In genomic region chr3:101378102-101378501, GRCm38 (mm10) we compare ENCODE assay signal across 7 mouse cellular contexts. TPM values are rescaled to one million over a fixed set of nuclear protein-coding genes. Genes with fewer than 3 reads are reported as not detected.
DNase-seq lines count a peak whose midpoint lies in the region; ATAC-seq and TF ChIP-seq lines count a peak whose summit lies in the region.

No protein-coding gene starts in this region.

- H3K79me2 ChIP-seq in myocyte (ENCODE audit: control insufficient read depth, insufficient read depth) = no peaks in the 10 kb centered on the region

- H3K27ac ChIP-seq in ES-E14 (ENCODE audit: insufficient read depth, low read depth, low read length, poor library complexity, severe bottlenecking) = no peak overlapping the region
- peak overlapping the region; percentile 90 for H3K27ac ChIP-seq in heart, embryonic 15.5 days
- peak overlapping the region; percentile 75 for H3K27ac ChIP-seq in liver, embryonic 12.5 days

- no peaks in the 10 kb centered on the region for H3K27me3 ChIP-seq in heart, embryonic 15.5 days
- no peaks in the 10 kb centered on the region; the same call in 1 of the 2 replicates for H3K27me3 ChIP-seq in liver, embryonic 12.5 days (replicated peaks)
- H3K27me3 ChIP-seq in myocyte (ENCODE audit: control insufficient read depth, insufficient read depth, insufficient read length) = no peaks in the 10 kb centered on the region

- no peak overlapping the region for H3ac ChIP-seq in myocyte (ENCODE audit: control insufficient read depth, insufficient read length)

- TF ChIP-seq POLR2A in myocyte (IDR thresholded peaks at IDR 0.05; ENCODE audit: insufficient read length, low read depth) = no peak

- no peaks in the 10 kb centered on the region for H3K36me3 ChIP-seq in ES-E14 (ENCODE audit: control insufficient read depth, insufficient read depth, low read length, poor library complexity, severe bottlenecking)
- H3K36me3 ChIP-seq in heart, embryonic 15.5 days = no peaks in the 10 kb centered on the region
- peaks cover 4% of the 10 kb centered on the region; the same call in 1 of the 2 replicates for H3K36me3 ChIP-seq in liver, embryonic 12.5 days
- no peaks in the 10 kb centered on the region for H3K36me3 ChIP-seq in myocyte (ENCODE audit: control insufficient read depth, insufficient read depth)

- peak overlapping the region; percentile 82 for H3K9ac ChIP-seq in ES-E14 (ENCODE audit: insufficient read depth, low read depth, low read length, poor library complexity, severe bottlenecking)
- peak overlapping the region; percentile 94 for H3K9ac ChIP-seq in heart, embryonic 15.5 days
- H3K9ac ChIP-seq in liver, embryonic 12.5 days = peak overlapping the region; percentile 83

- no peak for DNase-seq in ES-E14 (ENCODE audit: low read depth, low spot score)
- DNase-seq in cerebellum, adult 11-12 months = no peak
- DNase-seq in urinary bladder, postnatal 14 days (ENCODE audit: low spot score) = no peak

- WGBS in heart, embryonic 15.5 days = 2% methylated on average over 12 of the region's 12 CpGs
- 2% methylated on average over 12 of the region's 12 CpGs for WGBS in liver, embryonic 12.5 days (ENCODE audit: insufficient replicate concordance)

- no peaks in the 10 kb centered on the region for H3K9me3 ChIP-seq in ES-E14 (ENCODE audit: control insufficient read depth, insufficient read depth, low read depth, low read length)
- H3K9me3 ChIP-seq in heart, embryonic 15.5 days (replicated peaks) = no peaks in the 10 kb centered on the region
- H3K9me3 ChIP-seq in liver, embryonic 12.5 days (replicated peaks) = no peaks in the 10 kb centered on the region

- ATAC-seq in common myeloid progenitor, adult 5-6 weeks (replicated peaks; ENCODE audit: low read depth, poor library complexity, severe bottlenecking) = peak; percentile 30
- peak; percentile 62 for ATAC-seq in heart, embryonic 15.5 days (replicated peaks; ENCODE audit: insufficient number of reproducible peaks, insufficient read depth, low FRiP score, low read depth)
- no peak for ATAC-seq in liver, embryonic 12.5 days

- peak overlapping the region; percentile 83 to 91 for H3K4me3 ChIP-seq in ES-E14 (ENCODE audit: insufficient read depth in 1 of 2, low read depth in 1 of 2, low read length in 2 of 2, poor library complexity in 1 of 2, severe bottlenecking in 1 of 2)
- H3K4me3 ChIP-seq in heart, embryonic 15.5 days = peak overlapping the region; percentile 96
- H3K4me3 ChIP-seq in liver, embryonic 12.5 days = peak overlapping the region; percentile 79
- H3K4me3 ChIP-seq in myocyte = peak overlapping the region; percentile 38

- H3K4me1 ChIP-seq in ES-E14 (ENCODE audit: control insufficient read depth in 2 of 2, insufficient read depth in 2 of 2, low read length in 2 of 2, poor library complexity in 1 of 2) = peaks cover 18 to 42% of the 10 kb centered on the region in 2 experiments
- H3K4me1 ChIP-seq in heart, embryonic 15.5 days (replicated peaks) = peaks cover 55% of the 10 kb centered on the region
- peaks cover 84% of the 10 kb centered on the region for H3K4me1 ChIP-seq in liver, embryonic 12.5 days

- peak overlapping the region; percentile 85 for H3K4me2 ChIP-seq in heart, embryonic 15.5 days
- H3K4me2 ChIP-seq in liver, embryonic 12.5 days = peak overlapping the region; percentile 97
- peak overlapping the region; percentile 94 for H3K4me2 ChIP-seq in myocyte (ENCODE audit: low read depth)

- in situ Hi-C loops in ES-E14 (cut with MboI; ENCODE audit: low sequenced_read_pairs in 2 of 2, unreplicated experiment in 2 of 2) = no loop called here

TF ChIP-seq in ES-E14, 5 proteins besides CTCF, POLR2A, EP300 and RAD21:
- TF ChIP-seq CHD2 (IDR thresholded peaks at IDR 0.05; ENCODE audit: low read depth, low read length) (no peak), ZC3H11A (IDR thresholded peaks at IDR 0.05; ENCODE audit: borderline replicate concordance, low read depth, low read length) (no peak), MAFK (IDR thresholded peaks at IDR 0.05; ENCODE audit: insufficient read depth, low read depth, low read length) (no peak), HCFC1 (IDR thresholded peaks at IDR 0.05; ENCODE audit: borderline replicate concordance, insufficient read depth, low read length) (no peak), ZNF384 (IDR thresholded peaks at IDR 0.05; ENCODE audit: low read depth, low read length) (no peak)

TF ChIP-seq in myocyte, 11 proteins besides CTCF, POLR2A, EP300 and RAD21:
- TF ChIP-seq MAX (IDR thresholded peaks at IDR 0.05; ENCODE audit: low read depth) (no peak), REST (IDR thresholded peaks at IDR 0.05; ENCODE audit: insufficient read depth, insufficient read length) (no peak), TCF12 (IDR thresholded peaks at IDR 0.05; ENCODE audit: insufficient read depth, poor library complexity, severe bottlenecking) (no peak), TCF3 (IDR thresholded peaks at IDR 0.05; ENCODE audit: insufficient read length, low read depth) (no peak), USF1 (IDR thresholded peaks at IDR 0.05; ENCODE audit: low read depth) (no peak), E2F4 (IDR thresholded peaks at IDR 0.05; ENCODE audit: insufficient read depth) (no peak), POLR2AphosphoS2 (IDR thresholded peaks at IDR 0.05; ENCODE audit: insufficient read length, low read depth) (no peak), SRF (IDR thresholded peaks at IDR 0.05; ENCODE audit: control insufficient read depth, insufficient read length, low read depth) (no peak), MYOD1 (IDR thresholded peaks at IDR 0.05; ENCODE audit: control insufficient read depth in 1 of 3, insufficient read length in 2 of 3, low read depth in 2 of 3) (no peak), CEBPB (IDR thresholded peaks at IDR 0.05; ENCODE audit: insufficient read depth, poor library complexity, severe bottlenecking) (no peak), MYOG (IDR thresholded peaks at IDR 0.05; ENCODE audit: control insufficient read depth in 1 of 3, insufficient read depth in 1 of 3, insufficient read length in 2 of 3, low read depth in 2 of 3) (no peak)

RNA-seq across cellular contexts. Expression of gene Igsf3, which starts 1.2 kb away (rescaled TPM):
- total RNA-seq in ES-E14 (2012; rRNA removed) = 22.9 and 49.5 TPM in 2 replicates
- 3.4 and 3.6 TPM in 2 replicates for total RNA-seq in common myeloid progenitor, adult 5-6 weeks (2017)
- polyA plus RNA-seq in heart, embryonic 15.5 days (2015; fragmentation: Nextera tagmentation; extraction: Ambion mirVana) = 38.0 and 45.0 TPM in 2 replicates
- 10.3 and 10.7 TPM in 2 replicates for polyA plus RNA-seq in liver, embryonic 12.5 days (2016; fragmentation: Nextera tagmentation; extraction: Ambion mirVana)
- 8.9 TPM for polyA plus RNA-seq in myocyte (2012; fragmentation: generic; extraction: Trizol)

Comparison
In these comparisons a context has a peak if more than half of its experiments do, and no peak if none do; other contexts are left out.
1. H3K4me3 ChIP-seq: peak in every context shown above with its lines; median percentile 96 in heart, embryonic 15.5 days; 87 in ES-E14; 79 in liver, embryonic 12.5 days; 38 in myocyte.